In genomic region chr14:75176425-75177045, GRCm38 (mm10) we compare ENCODE assay signal across 11 mouse cellular contexts. TPM values are rescaled to one million over a fixed set of nuclear protein-coding genes. Genes with fewer than 3 reads are reported as not detected.
DNase-seq lines count a peak whose midpoint lies in the region; ATAC-seq and TF ChIP-seq lines count a peak whose summit lies in the region.
"Had no signal": no experiment of that assay in that cellular context is flagged by ENCODE, and none has a peak within 500 bp of the region (broad histone marks: within the 10 kb centered on the region; RNA-seq: fewer than 3 reads in every experiment).

No protein-coding gene starts in this region.

- intact Hi-C loops in heart, adult 2 months (cut with DNase I) = no loop called here
- intact Hi-C loops in heart, postnatal 36 days (cut with DNase I) = no loop called here

- TF ChIP-seq EP300 in heart, adult 2 months (IDR thresholded peaks at IDR 0.05; ENCODE audit: insufficient read depth, low read depth, low read length) = no peak

- no peak overlapping the region for H3K9ac ChIP-seq in heart, adult 2 months (ENCODE audit: low read depth, low read length)
- H3K9ac ChIP-seq in lung, embryonic 16.5 days (ENCODE audit: low read length) = peak overlapping the region; percentile 4
- no peak overlapping the region for H3K9ac ChIP-seq in stomach, embryonic 15.5 days
- H3K9ac ChIP-seq in hindbrain, embryonic 16.5 days (ENCODE audit: low read depth, low read length) = no peak overlapping the region
- H3K9ac ChIP-seq: hindbrain, embryonic 15.5 days; neural tube, embryonic 13.5 days had no signal

- H3K9me3 ChIP-seq in lung, embryonic 16.5 days (ENCODE audit: control insufficient read depth, low read length) = no peaks in the 10 kb centered on the region
- H3K9me3 ChIP-seq in stomach, embryonic 15.5 days = no peaks in the 10 kb centered on the region
- no peaks in the 10 kb centered on the region for H3K9me3 ChIP-seq in hindbrain, embryonic 16.5 days (ENCODE audit: control insufficient read depth, low read length)
- H3K9me3 ChIP-seq: hindbrain, embryonic 15.5 days; neural tube, embryonic 13.5 days had no signal

- H3K4me1 ChIP-seq in heart, adult 2 months (ENCODE audit: control insufficient read depth, insufficient read depth, low read length) = no peaks in the 10 kb centered on the region; the same call in 1 of the 2 replicates
- peaks cover 17% of the 10 kb centered on the region for H3K4me1 ChIP-seq in lung, embryonic 16.5 days (replicated peaks; ENCODE audit: control insufficient read depth, insufficient read depth, low read length)
- no peaks in the 10 kb centered on the region for H3K4me1 ChIP-seq in stomach, embryonic 15.5 days
- H3K4me1 ChIP-seq in hindbrain, embryonic 16.5 days (ENCODE audit: control insufficient read depth, insufficient read depth, low read depth, low read length) = no peaks in the 10 kb centered on the region
- H3K4me1 ChIP-seq: hindbrain, embryonic 15.5 days; neural tube, embryonic 13.5 days had no signal

- H3K27ac ChIP-seq in heart, adult 2 months = 0 out of 2 replicates have a peak overlapping the region, but pooled peaks have one; percentile 15
- peak overlapping the region; percentile 71 for H3K27ac ChIP-seq in lung, embryonic 16.5 days (ENCODE audit: low read length)
- H3K27ac ChIP-seq in stomach, embryonic 15.5 days = 0 out of 2 replicates have a peak overlapping the region, but pooled peaks have one; percentile 28
- no peak overlapping the region for H3K27ac ChIP-seq in hindbrain, embryonic 16.5 days (ENCODE audit: low read depth, low read length)
- H3K27ac ChIP-seq: hindbrain, embryonic 15.5 days; neural tube, embryonic 13.5 days had no signal

- peak; percentile 36 to 51 for DNase-seq in heart, adult 2 months
- no peak for DNase-seq in heart, postnatal 36 days
- no peak for DNase-seq in cerebellum, adult 11-12 months
- DNase-seq in cerebellum, adult 18-20 months = no peak
- DNase-seq: cerebellum, adult 2 months had no signal

- TF ChIP-seq POLR2A in heart, adult 2 months (IDR thresholded peaks at IDR 0.05; ENCODE audit: insufficient read depth, low read depth, low read length) = peak; percentile 42

- no peaks in the 10 kb centered on the region for H3K79me2 ChIP-seq in heart, adult 2 months (replicated peaks; ENCODE audit: control insufficient read depth, insufficient read depth, low read length)

- WGBS in heart, adult 2 months = 44% methylated on average over 4 of the region's 4 CpGs
- 35% methylated on average over 4 of the region's 4 CpGs for WGBS in lung, embryonic 16.5 days
- 48% methylated on average over 4 of the region's 4 CpGs for WGBS in stomach, embryonic 15.5 days
- 73% methylated on average over 4 of the region's 4 CpGs for WGBS in hindbrain, embryonic 16.5 days

- TF ChIP-seq CTCF in heart, adult 2 months (IDR thresholded peaks at IDR 0.05) = no peak

- H3K27me3 ChIP-seq in heart, adult 2 months (ENCODE audit: control insufficient read depth, insufficient read depth, low read length) = no peaks in the 10 kb centered on the region
- H3K27me3 ChIP-seq in lung, embryonic 16.5 days (ENCODE audit: control insufficient read depth, insufficient read depth, low read depth, low read length) = no peaks in the 10 kb centered on the region
- H3K27me3 ChIP-seq in stomach, embryonic 15.5 days (replicated peaks) = no peaks in the 10 kb centered on the region
- no peaks in the 10 kb centered on the region for H3K27me3 ChIP-seq in hindbrain, embryonic 16.5 days (replicated peaks; ENCODE audit: control insufficient read depth, insufficient read depth, low read length)
- H3K27me3 ChIP-seq: hindbrain, embryonic 15.5 days; neural tube, embryonic 13.5 days had no signal

- H3K36me3 ChIP-seq in heart, adult 2 months (ENCODE audit: control insufficient read depth, insufficient read depth, low read length) = no peaks in the 10 kb centered on the region
- H3K36me3 ChIP-seq in lung, embryonic 16.5 days (ENCODE audit: control insufficient read depth, insufficient read depth, low read length) = no peaks in the 10 kb centered on the region
- H3K36me3 ChIP-seq in stomach, embryonic 15.5 days = no peaks in the 10 kb centered on the region
- no peaks in the 10 kb centered on the region for H3K36me3 ChIP-seq in hindbrain, embryonic 16.5 days (ENCODE audit: control insufficient read depth, insufficient read depth, low read length)
- H3K36me3 ChIP-seq: hindbrain, embryonic 15.5 days; neural tube, embryonic 13.5 days had no signal

- no peak overlapping the region for H3K4me3 ChIP-seq in heart, adult 2 months
- H3K4me3 ChIP-seq in lung, embryonic 16.5 days (ENCODE audit: low read length) = no peak overlapping the region
- no peak overlapping the region for H3K4me3 ChIP-seq in stomach, embryonic 15.5 days (replicated peaks)
- no peak overlapping the region for H3K4me3 ChIP-seq in hindbrain, embryonic 16.5 days (ENCODE audit: low read length)
- H3K4me3 ChIP-seq: hindbrain, embryonic 15.5 days; neural tube, embryonic 13.5 days had no signal

- no peak overlapping the region for H3K4me2 ChIP-seq in lung, embryonic 16.5 days (ENCODE audit: low read depth, low read length)
- H3K4me2 ChIP-seq in stomach, embryonic 15.5 days = no peak overlapping the region
- no peak overlapping the region for H3K4me2 ChIP-seq in hindbrain, embryonic 16.5 days (ENCODE audit: low read length)
- H3K4me2 ChIP-seq: hindbrain, embryonic 15.5 days; neural tube, embryonic 13.5 days had no signal

- peak; percentile 25 for ATAC-seq in granulocyte monocyte progenitor cell, adult 5-6 weeks (replicated peaks; ENCODE audit: poor library complexity, severe bottlenecking)
- no peak for ATAC-seq in lung, embryonic 16.5 days (ENCODE audit: low read depth)
- no peak for ATAC-seq in stomach, embryonic 15.5 days (ENCODE audit: insufficient read depth, low FRiP score, low read depth)
- no peak for ATAC-seq in hindbrain, embryonic 16.5 days

RNA-seq across cellular contexts. Expression of gene Lcp1, which starts 45.6 kb away (rescaled TPM):
- total RNA-seq in heart, adult 2 months (2021) = 10 to 100 TPM; 14.3 to 15.2 TPM
- polyA plus RNA-seq in heart, adult 2 months (2012; rRNA removed) = 6.8 and 9.2 TPM in 2 replicates
- 10 to 100 TPM; 12.6 to 13.8 TPM for total RNA-seq in heart, postnatal 36 days (2021)
- total RNA-seq in granulocyte monocyte progenitor cell, adult 5-6 weeks (2014; fragmentation: Nextera tagmentation) = 450 and 461 TPM in 2 replicates
- total RNA-seq in granulocyte monocyte progenitor cell, adult 5-6 weeks (2017) = 316 and 346 TPM in 2 replicates
- polyA plus RNA-seq in lung, embryonic 16.5 days (2015; fragmentation: Nextera tagmentation; extraction: Ambion mirVana) = 74.8 and 77.7 TPM in 2 replicates
- 49.1 and 58.0 TPM in 2 replicates for polyA plus RNA-seq in stomach, embryonic 15.5 days (2015; fragmentation: Nextera tagmentation; extraction: Ambion mirVana)
- 10.4 and 15.3 TPM in 2 replicates for polyA plus RNA-seq in hindbrain, embryonic 16.5 days (2015; fragmentation: Nextera tagmentation; extraction: Ambion mirVana)

RNA-seq across cellular contexts. Expression of gene Lrrc63, which starts 45.9 kb away (rescaled TPM):
- total RNA-seq in heart, adult 2 months (2021) = not detected
- polyA plus RNA-seq in heart, adult 2 months (2012; rRNA removed) = 0.04 and 0.06 TPM in 2 replicates
- not detected for total RNA-seq in heart, postnatal 36 days (2021)
- total RNA-seq in granulocyte monocyte progenitor cell, adult 5-6 weeks (2014; fragmentation: Nextera tagmentation) = not detected in 2 replicates
- not detected in 2 replicates for total RNA-seq in granulocyte monocyte progenitor cell, adult 5-6 weeks (2017)
- polyA plus RNA-seq in lung, embryonic 16.5 days (2015; fragmentation: Nextera tagmentation; extraction: Ambion mirVana) = 0.14 and 0.19 TPM in 2 replicates
- polyA plus RNA-seq in stomach, embryonic 15.5 days (2015; fragmentation: Nextera tagmentation; extraction: Ambion mirVana) = 0.05 TPM in 1 of 2 replicates, not detected in the other
- 0.08 TPM in 1 of 2 replicates, not detected in the other for polyA plus RNA-seq in hindbrain, embryonic 16.5 days (2015; fragmentation: Nextera tagmentation; extraction: Ambion mirVana)
- polyA plus RNA-seq: hindbrain, embryonic 15.5 days; neural tube, embryonic 13.5 days had no signal

Comparison
In these comparisons a context has a peak if more than half of its experiments do, and no peak if none do; other contexts are left out.
1. DNase-seq: peak in heart, adult 2 months (2 of 2); none in heart, postnatal 36 days (0 of 2), cerebellum, adult 11-12 months (single experiment) and cerebellum, adult 18-20 months (0 of 2).